ENCODE assay signal across 7 mouse cellular contexts in genomic region chr13:33004414-33005105, GRCm38 (mm10). TPM values are rescaled to one million over a fixed set of nuclear protein-coding genes. Genes with fewer than 3 reads are reported as not detected.
A peak's percentile ranks its signal among the peaks of the same experiment; 100 is the strongest.
DNase-seq lines count a peak whose midpoint lies in the region; ATAC-seq and TF ChIP-seq lines count a peak whose summit lies in the region.

No protein-coding gene starts in this region.

- peak overlapping the region; percentile 48 for H3K4me2 ChIP-seq in embryonic facial prominence, embryonic 12.5 days (replicated peaks)
- H3K4me2 ChIP-seq in limb, embryonic 12.5 days = peak overlapping the region; percentile 53
- H3K4me2 ChIP-seq in midbrain, embryonic 15.5 days = peak overlapping the region; percentile 46

- DNase-seq in adrenal gland, postnatal 14 days = peak; percentile 93
- peak; percentile 94 to 95 for DNase-seq in heart, adult 18-20 months
- peak; percentile 93 for DNase-seq in kidney, adult 2 months
- peak; percentile 42 to 74 for DNase-seq in spleen, adult 2 months (ENCODE audit: low read depth in 1 of 2, low spot score in 2 of 2)

- no peak overlapping the region; the same call in 1 of the 2 replicates for H3K9ac ChIP-seq in embryonic facial prominence, embryonic 12.5 days
- peak overlapping the region; percentile 44 for H3K9ac ChIP-seq in limb, embryonic 12.5 days (replicated peaks)
- H3K9ac ChIP-seq in midbrain, embryonic 15.5 days = peak overlapping the region; percentile 15; the same call in 1 of the 2 replicates

- no peak for TF ChIP-seq POLR2A in kidney, adult 2 months (IDR thresholded peaks at IDR 0.05; ENCODE audit: low read depth, low read length)
- TF ChIP-seq POLR2A in spleen, adult 2 months (IDR thresholded peaks at IDR 0.05; ENCODE audit: low read depth, low read length) = no peak; the same call in 1 of the 2 replicates

- peak; percentile 68 for TF ChIP-seq CTCF in kidney, adult 2 months (conservative IDR thresholded peaks at IDR 0.05; ENCODE audit: insufficient read depth, insufficient read length, low read depth, low read length)
- TF ChIP-seq CTCF in spleen, adult 2 months (IDR thresholded peaks at IDR 0.05; ENCODE audit: extremely low read depth, insufficient read depth, insufficient read length, insufficient replicate concordance) = peak; percentile 63; the same call in 1 of the 2 replicates

- peak; percentile 83; the same call in 1 of the 2 replicates for ATAC-seq in embryonic facial prominence, embryonic 12.5 days (ENCODE audit: insufficient number of reproducible peaks, insufficient read depth, low FRiP score, low TSS enrichment)
- peak; percentile 91 for ATAC-seq in limb, embryonic 12.5 days (ENCODE audit: insufficient number of reproducible peaks, insufficient read depth, low FRiP score, low TSS enrichment, low read depth)
- peak; percentile 91 for ATAC-seq in midbrain, embryonic 15.5 days (replicated peaks)

- H3K27ac ChIP-seq in embryonic facial prominence, embryonic 12.5 days = peak overlapping the region; percentile 7; the same call in 1 of the 2 replicates
- peak overlapping the region; percentile 89 for H3K27ac ChIP-seq in kidney, adult 2 months (ENCODE audit: insufficient read depth, low read depth, low read length)
- H3K27ac ChIP-seq in limb, embryonic 12.5 days = peak overlapping the region; percentile 75
- no peak overlapping the region for H3K27ac ChIP-seq in midbrain, embryonic 15.5 days
- peak overlapping the region; percentile 35 for H3K27ac ChIP-seq in spleen, adult 2 months (ENCODE audit: insufficient read depth, low read length)

- no peaks in the 10 kb centered on the region for H3K36me3 ChIP-seq in embryonic facial prominence, embryonic 12.5 days
- H3K36me3 ChIP-seq in kidney, adult 2 months (ENCODE audit: control insufficient read depth, insufficient read depth, low read length) = no peaks in the 10 kb centered on the region
- H3K36me3 ChIP-seq in limb, embryonic 12.5 days = no peaks in the 10 kb centered on the region
- H3K36me3 ChIP-seq in midbrain, embryonic 15.5 days (replicated peaks) = no peaks in the 10 kb centered on the region
- peaks cover 8% of the 10 kb centered on the region for H3K36me3 ChIP-seq in spleen, adult 2 months (ENCODE audit: control insufficient read depth, insufficient read depth, low read length)

- WGBS in embryonic facial prominence, embryonic 12.5 days = 13% methylated on average over 12 of the region's 12 CpGs
- WGBS in kidney, adult 2 months = 9% methylated on average over 12 of the region's 12 CpGs
- WGBS in limb, embryonic 12.5 days = 17% methylated on average over 12 of the region's 12 CpGs
- 21% methylated on average over 12 of the region's 12 CpGs for WGBS in midbrain, embryonic 15.5 days
- WGBS in spleen, adult 2 months = 10% methylated on average over 12 of the region's 12 CpGs

- H3K9me3 ChIP-seq in embryonic facial prominence, embryonic 12.5 days = no peaks in the 10 kb centered on the region
- H3K9me3 ChIP-seq in limb, embryonic 12.5 days = no peaks in the 10 kb centered on the region
- no peaks in the 10 kb centered on the region for H3K9me3 ChIP-seq in midbrain, embryonic 15.5 days

- no peaks in the 10 kb centered on the region for H3K27me3 ChIP-seq in embryonic facial prominence, embryonic 12.5 days
- no peaks in the 10 kb centered on the region for H3K27me3 ChIP-seq in kidney, adult 2 months (replicated peaks; ENCODE audit: control insufficient read depth, insufficient read depth, low read length)
- no peaks in the 10 kb centered on the region for H3K27me3 ChIP-seq in limb, embryonic 12.5 days
- no peaks in the 10 kb centered on the region for H3K27me3 ChIP-seq in midbrain, embryonic 15.5 days (replicated peaks)
- H3K27me3 ChIP-seq in spleen, adult 2 months (ENCODE audit: control insufficient read depth, insufficient read depth, low read length) = no peaks in the 10 kb centered on the region

- peak overlapping the region; percentile 33 for H3K4me3 ChIP-seq in embryonic facial prominence, embryonic 12.5 days
- H3K4me3 ChIP-seq in kidney, adult 2 months (ENCODE audit: insufficient read depth, low read depth, low read length) = peak overlapping the region; percentile 58
- peak overlapping the region; percentile 34 for H3K4me3 ChIP-seq in limb, embryonic 12.5 days (replicated peaks)
- H3K4me3 ChIP-seq in midbrain, embryonic 15.5 days = peak overlapping the region; percentile 17; the same call in 1 of the 2 replicates
- peak overlapping the region; percentile 56 for H3K4me3 ChIP-seq in spleen, adult 2 months (ENCODE audit: extremely low read depth, insufficient read depth, insufficient read length)

- H3K4me1 ChIP-seq in embryonic facial prominence, embryonic 12.5 days = peaks cover 8% of the 10 kb centered on the region; the same call in 1 of the 2 replicates
- H3K4me1 ChIP-seq in kidney, adult 2 months (ENCODE audit: control insufficient read depth, insufficient read depth, low read length) = no peaks in the 10 kb centered on the region
- H3K4me1 ChIP-seq in limb, embryonic 12.5 days (replicated peaks) = 0 out of 2 replicates have a peak, but pooled peaks cover 5% of the 10 kb centered on the region
- peaks cover 6% of the 10 kb centered on the region; the same call in 1 of the 2 replicates for H3K4me1 ChIP-seq in midbrain, embryonic 15.5 days
- peaks cover 5% of the 10 kb centered on the region; the same call in 1 of the 2 replicates for H3K4me1 ChIP-seq in spleen, adult 2 months (ENCODE audit: control insufficient read depth, insufficient read depth, insufficient read length)

RNA-seq across cellular contexts. Expression of gene Serpinb9, which starts 1.5 kb away (rescaled TPM):
- total RNA-seq in adrenal gland, postnatal 14 days (2021) = 14.4 and 16.1 TPM in 2 replicates
- polyA plus RNA-seq in embryonic facial prominence, embryonic 12.5 days (2016; fragmentation: Nextera tagmentation; extraction: Ambion mirVana) = 2.2 and 2.6 TPM in 2 replicates
- total RNA-seq in heart, adult 18-20 months (2021) = 10 to 100 TPM in 1 of 2 experiments, 1 to 10 TPM in 1; 9.4 to 11.3 TPM
- polyA plus RNA-seq in kidney, adult 2 months (2012; rRNA removed) = 9.7 and 14.2 TPM in 2 replicates
- polyA plus RNA-seq in limb, embryonic 12.5 days (2016; fragmentation: Nextera tagmentation; extraction: Ambion mirVana) = 1.6 and 1.7 TPM in 2 replicates
- 1.6 and 2.1 TPM in 2 replicates for polyA plus RNA-seq in midbrain, embryonic 15.5 days (2015; fragmentation: Nextera tagmentation; extraction: Ambion mirVana)
- 5.8 and 7.0 TPM in 2 replicates for polyA plus RNA-seq in spleen, adult 2 months (2012; rRNA removed)

RNA-seq across cellular contexts. Expression of gene Serpinb9b, which starts 22.7 kb away (rescaled TPM):
- total RNA-seq in adrenal gland, postnatal 14 days (2021) = 0.22 TPM in 1 of 2 replicates, not detected in the other
- polyA plus RNA-seq in embryonic facial prominence, embryonic 12.5 days (2016; fragmentation: Nextera tagmentation; extraction: Ambion mirVana) = 0.08 TPM in 1 of 2 replicates, not detected in the other
- total RNA-seq in heart, adult 18-20 months (2021) = under 1 TPM; 0.13 to 0.27 TPM
- polyA plus RNA-seq in kidney, adult 2 months (2012; rRNA removed) = 0.03 and 0.08 TPM in 2 replicates
- not detected in 2 replicates for polyA plus RNA-seq in limb, embryonic 12.5 days (2016; fragmentation: Nextera tagmentation; extraction: Ambion mirVana)
- polyA plus RNA-seq in midbrain, embryonic 15.5 days (2015; fragmentation: Nextera tagmentation; extraction: Ambion mirVana) = 0.23 and 0.36 TPM in 2 replicates
- polyA plus RNA-seq in spleen, adult 2 months (2012; rRNA removed) = 0.32 and 0.36 TPM in 2 replicates

RNA-seq across cellular contexts. Expression of gene Serpinb6b, which starts 39.6 kb away (rescaled TPM):
- 26.4 and 27.6 TPM in 2 replicates for total RNA-seq in adrenal gland, postnatal 14 days (2021)
- polyA plus RNA-seq in embryonic facial prominence, embryonic 12.5 days (2016; fragmentation: Nextera tagmentation; extraction: Ambion mirVana) = 1.0 and 1.1 TPM in 2 replicates
- 10 to 100 TPM; 31.5 to 39.0 TPM for total RNA-seq in heart, adult 18-20 months (2021)
- 6.1 and 7.1 TPM in 2 replicates for polyA plus RNA-seq in kidney, adult 2 months (2012; rRNA removed)
- polyA plus RNA-seq in limb, embryonic 12.5 days (2016; fragmentation: Nextera tagmentation; extraction: Ambion mirVana) = 0.43 and 1.0 TPM in 2 replicates
- polyA plus RNA-seq in midbrain, embryonic 15.5 days (2015; fragmentation: Nextera tagmentation; extraction: Ambion mirVana) = 1.6 and 1.7 TPM in 2 replicates
- polyA plus RNA-seq in spleen, adult 2 months (2012; rRNA removed) = 10.5 and 13.0 TPM in 2 replicates
